Mouse (Mus musculus): ENCODE data around the gene Epn2. TPM values are rescaled to one million over a fixed set of nuclear protein-coding genes. Genes with fewer than 3 reads are reported as not detected.

Epn2 gene
- polyA plus RNA-seq, 2 experiments = 1.7 to 1.9 TPM

DNA sequence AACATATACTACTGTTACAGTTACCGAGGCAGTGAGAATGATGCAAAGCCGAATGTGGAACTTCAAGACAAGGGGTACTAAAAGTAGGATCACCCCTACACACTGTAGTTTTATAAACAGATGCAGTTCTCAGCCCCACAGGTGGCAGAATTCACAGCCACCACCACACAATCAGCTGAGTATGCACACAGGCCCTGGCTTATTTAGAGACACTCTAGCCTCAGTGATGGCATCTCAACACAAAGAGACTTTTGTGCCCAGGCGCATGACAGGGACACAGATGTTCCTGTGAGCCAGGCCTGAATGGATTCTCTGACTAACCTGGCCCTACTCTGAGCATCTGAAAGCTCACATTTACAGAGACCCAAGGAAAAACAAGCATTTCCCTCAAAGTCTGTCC is 42.1 kb downstream of the Epn2 start:
- Histone ChIP-seq H3K9me3 (ENCODE audit: control insufficient read depth, low read length) (no peaks in the 10 kb centered on the region), H3K9ac (replicated peaks) (no peak overlapping the region), H3K4me2 (ENCODE audit: low read depth) (no peak overlapping the region), H3K4me3 (ENCODE audit: insufficient read depth in 1 of 2, low read depth in 2 of 2, low read length in 2 of 2) (no peak overlapping the region), H3K27me3 (ENCODE audit: control insufficient read depth, insufficient read depth, low read length) (no peaks in the 10 kb centered on the region), H3K4me1 (replicated peaks; ENCODE audit: control insufficient read depth in 2 of 2, insufficient read depth in 2 of 2, low read length in 1 of 2) (no peaks in the 10 kb centered on the region), H3K27ac (no peak overlapping the region), H3K36me3 (replicated peaks; ENCODE audit: control insufficient read depth, insufficient read depth, low read depth) (no peaks in the 10 kb centered on the region)
- 70% methylated on average over 3 of the region's 3 CpGs for WGBS (ENCODE audit: insufficient replicate concordance)
- DNase-seq (ENCODE audit: low read depth in 3 of 3, low spot score in 3 of 3) = no peak
- no peak for ATAC-seq (ENCODE audit: insufficient read depth)
- no peak for TF ChIP-seq EP300 (IDR thresholded peaks at IDR 0.05; ENCODE audit: low read depth)
- TF ChIP-seq CTCF (IDR thresholded peaks at IDR 0.05; ENCODE audit: low read depth) = no peak

DNA sequence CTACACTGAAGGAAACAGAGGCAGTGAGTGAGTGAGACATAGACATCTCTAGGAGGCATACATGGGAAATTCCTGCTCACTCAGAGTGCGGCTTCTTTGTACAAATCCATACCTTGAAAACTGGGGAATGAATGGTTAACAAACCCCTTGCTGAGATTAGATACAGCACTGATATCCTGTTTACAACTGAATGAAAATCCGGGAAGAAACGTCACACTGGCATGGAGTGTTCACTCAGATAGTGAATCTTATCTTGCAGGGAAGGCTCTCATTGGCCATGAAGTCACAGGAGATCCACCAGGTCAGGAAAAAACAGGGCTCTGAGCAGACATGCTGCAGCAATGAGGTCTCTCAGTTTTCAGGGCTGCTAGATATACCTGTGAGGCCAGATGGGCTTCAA is 42.5 kb downstream of the Epn2 start:
- Histone ChIP-seq H3K9ac (replicated peaks) (no peak overlapping the region), H3K9me3 (ENCODE audit: control insufficient read depth, low read length) (no peaks in the 10 kb centered on the region), H3K4me3 (ENCODE audit: insufficient read depth in 1 of 2, low read depth in 2 of 2, low read length in 2 of 2) (no peak overlapping the region), H3K27ac (no peak overlapping the region), H3K4me2 (ENCODE audit: low read depth) (no peak overlapping the region), H3K27me3 (ENCODE audit: control insufficient read depth, insufficient read depth, low read length) (no peaks in the 10 kb centered on the region), H3K4me1 (replicated peaks; ENCODE audit: control insufficient read depth in 2 of 2, insufficient read depth in 2 of 2, low read length in 1 of 2) (no peaks in the 10 kb centered on the region), H3K36me3 (replicated peaks; ENCODE audit: control insufficient read depth, insufficient read depth, low read depth) (no peaks in the 10 kb centered on the region)
- TF ChIP-seq EP300 (IDR thresholded peaks at IDR 0.05; ENCODE audit: low read depth) (no peak), CTCF (IDR thresholded peaks at IDR 0.05; ENCODE audit: low read depth) (no peak)
- ATAC-seq (ENCODE audit: insufficient read depth) (no peak), DNase-seq (ENCODE audit: low read depth in 3 of 3, low spot score in 3 of 3) (no peak)
- 26% methylated on average over 3 of the region's 3 CpGs for WGBS (ENCODE audit: insufficient replicate concordance)

DNA sequence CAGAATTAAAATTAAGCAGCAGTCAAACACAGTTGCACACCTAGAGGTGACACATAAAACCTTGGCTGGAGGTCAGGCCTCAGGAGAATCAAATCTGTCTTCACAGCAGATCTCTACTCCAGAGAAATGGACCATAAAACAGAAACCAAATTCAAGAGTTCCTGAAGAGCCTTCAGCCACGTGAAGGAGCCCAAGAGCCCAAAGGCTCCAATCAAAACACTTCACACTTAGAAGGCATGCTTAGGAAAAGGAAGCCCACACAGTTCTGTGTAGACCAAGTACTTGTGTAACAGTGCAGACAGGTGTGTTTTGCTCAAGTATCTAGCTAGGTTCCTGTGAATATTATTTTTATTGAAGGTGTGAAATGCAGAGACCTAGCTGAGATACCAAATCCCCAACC is 44.0 kb downstream of the Epn2 start:
- H3K4me3 ChIP-seq (ENCODE audit: insufficient read depth in 1 of 2, low read depth in 2 of 2, low read length in 2 of 2) = no peak overlapping the region
- TF ChIP-seq CTCF (IDR thresholded peaks at IDR 0.05; ENCODE audit: low read depth) (no peak), EP300 (IDR thresholded peaks at IDR 0.05; ENCODE audit: low read depth) (no peak)
- no peaks in the 10 kb centered on the region for H3K27me3 ChIP-seq (ENCODE audit: control insufficient read depth, insufficient read depth, low read length)
- ATAC-seq (ENCODE audit: insufficient read depth) = no peak
- no peaks in the 10 kb centered on the region for H3K9me3 ChIP-seq (ENCODE audit: control insufficient read depth, low read length)
- no peaks in the 10 kb centered on the region for H3K36me3 ChIP-seq (replicated peaks; ENCODE audit: control insufficient read depth, insufficient read depth, low read depth)
- 39% methylated on average over 1 of the region's 1 CpGs for WGBS (ENCODE audit: insufficient replicate concordance)
- no peak overlapping the region for H3K4me2 ChIP-seq (ENCODE audit: low read depth)
- H3K4me1 ChIP-seq (replicated peaks; ENCODE audit: control insufficient read depth in 2 of 2, insufficient read depth in 2 of 2, low read length in 1 of 2) = no peaks in the 10 kb centered on the region
- DNase-seq (ENCODE audit: low read depth in 3 of 3, low spot score in 3 of 3) = no peak
- H3K27ac ChIP-seq = no peak overlapping the region
- no peak overlapping the region for H3K9ac ChIP-seq (replicated peaks)

DNA sequence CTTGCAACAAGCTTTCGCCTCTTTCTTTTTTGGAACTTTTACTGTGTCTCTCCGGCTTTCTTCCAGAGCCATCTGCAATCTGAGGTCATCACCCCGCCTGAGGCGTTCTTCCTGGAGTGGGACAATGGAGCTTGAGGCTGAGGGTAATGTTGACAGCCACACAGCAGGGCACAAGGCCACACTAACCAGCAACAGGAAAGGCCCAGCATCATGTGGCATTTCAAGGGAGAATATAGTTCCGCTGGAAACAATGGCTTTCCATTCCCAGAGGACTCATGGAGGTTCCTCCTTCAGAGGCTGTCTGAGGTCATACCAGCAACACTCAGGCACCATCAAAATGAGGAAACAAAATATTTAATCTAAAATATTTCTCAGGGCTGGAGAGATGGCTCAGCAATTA is 45.9 kb downstream of the Epn2 start:
- H3K36me3 ChIP-seq (replicated peaks; ENCODE audit: control insufficient read depth, insufficient read depth, low read depth) = no peaks in the 10 kb centered on the region
- TF ChIP-seq CTCF (IDR thresholded peaks at IDR 0.05; ENCODE audit: low read depth) (no peak), EP300 (IDR thresholded peaks at IDR 0.05; ENCODE audit: low read depth) (no peak)
- no peaks in the 10 kb centered on the region for H3K27me3 ChIP-seq (ENCODE audit: control insufficient read depth, insufficient read depth, low read length)
- 33% methylated on average over 5 of the region's 5 CpGs for WGBS (ENCODE audit: insufficient replicate concordance)
- H3K9ac ChIP-seq (replicated peaks) = no peak overlapping the region
- no peaks in the 10 kb centered on the region for H3K9me3 ChIP-seq (ENCODE audit: control insufficient read depth, low read length)
- ATAC-seq (ENCODE audit: insufficient read depth) = no peak
- no peak overlapping the region for H3K4me3 ChIP-seq (ENCODE audit: insufficient read depth in 1 of 2, low read depth in 2 of 2, low read length in 2 of 2)
- H3K4me2 ChIP-seq (ENCODE audit: low read depth) = no peak overlapping the region
- H3K4me1 ChIP-seq (replicated peaks; ENCODE audit: control insufficient read depth in 2 of 2, insufficient read depth in 2 of 2, low read length in 1 of 2) = no peaks in the 10 kb centered on the region
- no peak overlapping the region for H3K27ac ChIP-seq
- no peak for DNase-seq (ENCODE audit: low read depth in 3 of 3, low spot score in 3 of 3)

DNA sequence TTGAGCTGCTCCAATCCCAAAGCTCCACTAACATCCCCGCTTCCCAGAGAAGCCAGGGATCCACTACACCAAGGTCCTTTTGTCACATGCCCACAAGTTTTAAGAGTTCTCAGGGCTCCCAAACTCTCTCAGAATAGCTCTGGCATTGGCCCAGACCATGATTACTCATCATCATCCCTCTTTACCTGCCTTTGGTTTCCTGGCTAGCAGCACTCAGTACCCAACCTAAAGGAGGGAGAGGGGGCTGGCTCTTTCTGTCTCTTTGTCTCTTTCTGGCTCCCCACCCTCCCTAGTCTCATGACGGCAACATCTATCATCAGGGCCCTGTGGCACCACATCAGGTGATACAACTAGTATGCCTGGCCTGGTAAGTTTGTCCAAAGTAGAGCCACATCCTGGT is 46.7 kb downstream of the Epn2 start:
- Histone ChIP-seq H3K4me3 (ENCODE audit: insufficient read depth in 1 of 2, low read depth in 2 of 2, low read length in 2 of 2) (no peak overlapping the region), H3K9me3 (ENCODE audit: control insufficient read depth, low read length) (no peaks in the 10 kb centered on the region), H3K4me1 (replicated peaks; ENCODE audit: control insufficient read depth in 2 of 2, insufficient read depth in 2 of 2, low read length in 1 of 2) (no peaks in the 10 kb centered on the region), H3K27me3 (ENCODE audit: control insufficient read depth, insufficient read depth, low read length) (no peaks in the 10 kb centered on the region), H3K9ac (replicated peaks) (no peak overlapping the region), H3K27ac (no peak overlapping the region), H3K4me2 (ENCODE audit: low read depth) (no peak overlapping the region), H3K36me3 (replicated peaks; ENCODE audit: control insufficient read depth, insufficient read depth, low read depth) (no peaks in the 10 kb centered on the region)
- TF ChIP-seq EP300 (IDR thresholded peaks at IDR 0.05; ENCODE audit: low read depth) = no peak
- no peak for TF ChIP-seq CTCF (IDR thresholded peaks at IDR 0.05; ENCODE audit: low read depth)
- 66% methylated on average over 2 of the region's 2 CpGs for WGBS (ENCODE audit: insufficient replicate concordance)
- ATAC-seq (ENCODE audit: insufficient read depth) (no peak), DNase-seq (ENCODE audit: low read depth in 3 of 3, low spot score in 3 of 3) (no peak)
